Comparison of ENCODE assay signal across 9 mouse cellular contexts in genomic region chr2:37767080-37767547, GRCm38 (mm10). TPM values are rescaled to one million over a fixed set of nuclear protein-coding genes. Genes with fewer than 3 reads are reported as not detected.
DNase-seq lines count a peak whose midpoint lies in the region; ATAC-seq and TF ChIP-seq lines count a peak whose summit lies in the region.
"Had no signal": no experiment of that assay in that cellular context is flagged by ENCODE, and none has a peak within 500 bp of the region (broad histone marks: within the 10 kb centered on the region; RNA-seq: fewer than 3 reads in every experiment).

No protein-coding gene starts in this region.

- H3K27ac ChIP-seq in forebrain, embryonic 15.5 days (replicated peaks), result peak overlapping the region; percentile 16; the same call in 1 of the 2 replicates
- H3K27ac ChIP-seq in forebrain, embryonic 16.5 days (ENCODE audit: low read length), result no peak overlapping the region
- no peak overlapping the region for H3K27ac ChIP-seq in lung, postnatal 0 days (ENCODE audit: low read length)

- H3K9me3 ChIP-seq in forebrain, embryonic 15.5 days, result no peaks in the 10 kb centered on the region
- H3K9me3 ChIP-seq in forebrain, embryonic 16.5 days (ENCODE audit: control insufficient read depth, low read length), result no peaks in the 10 kb centered on the region
- no peaks in the 10 kb centered on the region for H3K9me3 ChIP-seq in lung, postnatal 0 days (ENCODE audit: low read length)

- WGBS in forebrain, embryonic 15.5 days, result 4% methylated on average over 9 of the region's 9 CpGs
- 5% methylated on average over 9 of the region's 9 CpGs for WGBS in forebrain, embryonic 16.5 days
- 4% methylated on average over 9 of the region's 9 CpGs for WGBS in lung, postnatal 0 days

- DNase-seq in ES-CJ7 (ENCODE audit: low read depth, low spot score), result peak; percentile 92
- DNase-seq in gastrocnemius, postnatal 25 days, result peak; percentile 53
- DNase-seq in kidney, adult 11 months, result peak; percentile 41
- peak; percentile 63 for DNase-seq in lung, postnatal 0 days (ENCODE audit: low spot score)
- peak; percentile 52 to 69 for DNase-seq in spleen, postnatal 4 days (ENCODE audit: low spot score in 2 of 2)
- no peak for DNase-seq in cerebellum, adult 11-12 months

- no peak for ATAC-seq in forebrain, embryonic 15.5 days (replicated peaks)
- ATAC-seq in forebrain, embryonic 16.5 days, result no peak
- no peak for ATAC-seq in lung, postnatal 0 days

- H3K36me3 ChIP-seq in forebrain, embryonic 15.5 days, result no peaks in the 10 kb centered on the region
- no peaks in the 10 kb centered on the region for H3K36me3 ChIP-seq in forebrain, embryonic 16.5 days (ENCODE audit: control insufficient read depth, insufficient read depth)
- H3K36me3 ChIP-seq in lung, postnatal 0 days (ENCODE audit: insufficient read depth, low read length), result no peaks in the 10 kb centered on the region

- TF ChIP-seq EP300 in lung, postnatal 0 days (IDR thresholded peaks at IDR 0.05), result no peak

- no peak overlapping the region for H3K9ac ChIP-seq in forebrain, embryonic 15.5 days (replicated peaks)
- no peak overlapping the region for H3K9ac ChIP-seq in forebrain, embryonic 16.5 days (replicated peaks; ENCODE audit: low read depth, low read length)
- no peak overlapping the region for H3K9ac ChIP-seq in lung, postnatal 0 days (replicated peaks; ENCODE audit: low read depth)

- no peak overlapping the region for H3K4me2 ChIP-seq in forebrain, embryonic 15.5 days (replicated peaks)
- no peak overlapping the region for H3K4me2 ChIP-seq in forebrain, embryonic 16.5 days (ENCODE audit: low read length)
- H3K4me2 ChIP-seq in lung, postnatal 0 days (replicated peaks; ENCODE audit: low read depth, low read length), result 0 out of 2 replicates have a peak overlapping the region, but pooled peaks have one; percentile 11

- H3K4me3 ChIP-seq in forebrain, embryonic 15.5 days, result no peak overlapping the region
- H3K4me3 ChIP-seq in forebrain, embryonic 16.5 days (replicated peaks; ENCODE audit: low read length), result no peak overlapping the region
- no peak overlapping the region for H3K4me3 ChIP-seq in lung, postnatal 0 days (ENCODE audit: low read depth, low read length)
- H3K4me3 ChIP-seq: myocyte had no signal

- H3K27me3 ChIP-seq in forebrain, embryonic 15.5 days, result no peaks in the 10 kb centered on the region
- no peaks in the 10 kb centered on the region for H3K27me3 ChIP-seq in forebrain, embryonic 16.5 days (replicated peaks; ENCODE audit: control insufficient read depth, insufficient read depth, low read length)
- no peaks in the 10 kb centered on the region for H3K27me3 ChIP-seq in lung, postnatal 0 days (replicated peaks; ENCODE audit: insufficient read depth, low read length)

- no peak for TF ChIP-seq CTCF in lung, postnatal 0 days (IDR thresholded peaks at IDR 0.05)

- H3K4me1 ChIP-seq in forebrain, embryonic 15.5 days, result peaks cover 40% of the 10 kb centered on the region
- H3K4me1 ChIP-seq in forebrain, embryonic 16.5 days (replicated peaks; ENCODE audit: control insufficient read depth, insufficient read depth, low read length), result peaks cover 29% of the 10 kb centered on the region
- peaks cover 11% of the 10 kb centered on the region; the same call in 1 of the 2 replicates for H3K4me1 ChIP-seq in lung, postnatal 0 days (ENCODE audit: insufficient read depth, low read depth, low read length)

RNA-seq across cellular contexts. Expression of gene Crb2, which starts 8.9 kb away (rescaled TPM):
- polyA plus RNA-seq in forebrain, embryonic 15.5 days (2015; fragmentation: Nextera tagmentation; extraction: Ambion mirVana), result 7.1 and 8.4 TPM in 2 replicates
- 5.0 and 5.7 TPM in 2 replicates for polyA plus RNA-seq in forebrain, embryonic 16.5 days (2015; fragmentation: Nextera tagmentation; extraction: Ambion mirVana)
- total RNA-seq in gastrocnemius, postnatal 25 days (2021), result not detected
- 0.39 and 0.40 TPM in 2 replicates for polyA plus RNA-seq in lung, postnatal 0 days (2015; fragmentation: Nextera tagmentation; extraction: Ambion mirVana)
- polyA plus RNA-seq: myocyte had no signal
